Mouse (Mus musculus) limb, embryonic 10.5 days (tissue): ENCODE data around the gene Cyb5rl. TPM values are rescaled to one million over a fixed set of nuclear protein-coding genes. Genes with fewer than 3 reads are reported as not detected.

Experiments used
- DNase-seq: peaks from one replicate; pipeline ENCODE4 v3.0.0-alpha.2; 2017; ENCODE audit warnings: low spot score
- H3K27ac ChIP-seq: fragments of 300-500 bp; sonication (generic); 2 replicates; pipeline ENCODE4 v1.5.1; 2016; ENCODE audit warnings: mild to moderate bottlenecking
- H3K27me3 ChIP-seq: fragments of 300-500 bp; sonication (generic); 2 replicates; pipeline ENCODE4 v1.6.1; 2016; ENCODE audit warnings: low read depth, mild to moderate bottlenecking; ENCODE audit not compliant: poor library complexity, severe bottlenecking
- H3K36me3 ChIP-seq: fragments of 300-500 bp; sonication (generic); 2 replicates; pipeline ENCODE4 v1.6.1; 2016; ENCODE audit warnings: mild to moderate bottlenecking, moderate library complexity
- H3K4me1 ChIP-seq: fragments of 300-500 bp; sonication (generic); 2 replicates; pipeline ENCODE4 v1.6.1; 2016
- H3K4me3 ChIP-seq: fragments of 300-500 bp; sonication (generic); 2 replicates; pipeline ENCODE4 v1.5.1; 2016; ENCODE audit warnings: mild to moderate bottlenecking, moderate library complexity
- H3K9me3 ChIP-seq: fragments of 300-500 bp; sonication (generic); replicated peaks from 2 replicates; pipeline ENCODE4 v1.6.1; 2016; ENCODE audit warnings: mild to moderate bottlenecking
- WGBS: fragments of 180-500 bp; shearing (Covaris S2); methylation state at CpG from one replicate; pipeline ENCODE4 v1.1.7; 2016; 5-methylcytosine and 5-hydroxymethylcytosine counted together
- polyA plus RNA-seq: library from polyadenylated mRNA; unstranded; fragments of >200 nt; fragmentation: Nextera tagmentation; extraction: Ambion mirVana; gene quantifications from 2 replicates; pipeline ENCODE4 v1.2.1, GENCODE M21; 2016

Gene Cyb5rl
- polyA plus RNA-seq: 11.7 and 12.6 TPM in 2 replicates

DNA sequence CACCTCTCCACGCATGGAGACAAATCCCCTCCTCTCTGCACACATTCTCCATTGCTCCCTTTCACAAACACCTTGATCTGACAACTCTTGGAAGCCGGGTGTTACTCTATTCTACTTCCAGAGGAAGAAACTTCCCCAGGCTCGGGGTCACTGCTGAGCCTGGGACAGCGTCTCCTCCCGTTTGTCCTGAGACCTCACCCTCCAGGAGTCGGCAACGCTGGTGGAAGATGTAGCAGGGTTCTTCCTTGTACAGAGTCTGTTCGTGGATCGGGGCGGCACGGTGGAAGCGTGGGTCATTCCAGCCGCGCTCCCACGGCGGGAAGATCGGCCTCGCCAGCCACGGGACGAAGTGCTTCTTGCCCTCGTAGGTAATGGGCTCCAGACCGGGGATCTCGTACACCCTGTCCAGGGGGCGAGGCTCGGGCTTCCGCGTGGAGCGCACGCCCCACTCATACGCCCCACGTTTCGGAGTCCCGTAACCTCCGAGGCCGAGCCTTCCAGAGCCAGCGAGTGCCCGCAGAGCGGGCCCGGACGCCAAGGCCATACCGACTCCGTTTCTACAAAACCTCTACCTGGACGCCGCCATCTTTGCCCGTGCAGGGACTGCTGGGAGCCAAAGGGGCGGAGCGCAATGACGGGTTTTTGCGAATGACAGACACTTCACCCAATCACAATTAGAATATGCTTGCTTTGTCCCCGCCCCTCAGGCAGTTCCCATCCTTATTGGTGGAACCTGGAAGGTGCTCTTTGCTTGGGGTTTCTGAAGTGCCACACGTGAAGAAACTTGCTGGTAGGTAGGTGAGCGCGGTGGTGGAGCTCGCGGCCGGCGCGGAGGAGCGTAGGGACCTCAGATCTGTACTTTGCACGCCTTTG lies at the start of gene Cyb5rl, which contains the start of gene Mrpl37:
Gene Cyb5rl (plus strand): TSS at position 737 of the 873 bp plus-strand sequence.
Gene Mrpl37 (minus strand): TSS at position 617 of the 873 bp plus-strand sequence.
- peaks cover 20% of the 10 kb centered on the region for H3K4me1 ChIP-seq
- peak within 1 kb of the TSS; percentile 90 for H3K27ac ChIP-seq
- H3K36me3 ChIP-seq: peaks cover 35% of the 10 kb centered on the region
- WGBS: under 1% methylated on average over 60 of the region's 60 CpGs
- H3K4me3 ChIP-seq: peak within 1 kb of the TSS; percentile 93
- peak; percentile 92 for DNase-seq
- H3K9me3 ChIP-seq: no peaks in the 10 kb centered on the region
- no peaks in the 10 kb centered on the region for H3K27me3 ChIP-seq

DNA sequence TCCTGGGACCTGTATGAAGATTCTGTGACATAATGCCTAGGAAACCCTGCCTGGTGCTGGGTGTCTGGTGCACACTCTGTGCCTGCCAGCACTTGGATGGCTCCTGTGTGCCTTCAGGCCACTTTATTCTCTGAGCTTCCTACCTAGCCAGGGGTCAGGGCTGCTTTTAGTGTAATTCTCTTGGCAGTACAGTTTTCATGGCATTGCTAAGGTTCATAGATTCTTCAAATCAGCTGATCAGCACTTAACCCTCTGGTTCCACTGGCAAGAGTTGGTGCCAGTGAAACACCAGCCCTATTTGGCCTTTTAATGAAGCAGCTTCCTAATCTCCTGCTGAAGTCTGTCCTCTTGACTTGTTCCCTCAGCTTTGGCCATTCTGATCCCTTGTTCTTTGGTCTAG lies 49.5 kb upstream of the Cyb5rl start:
- H3K27ac ChIP-seq: peak overlapping the region; percentile 71; the same call in 1 of the 2 replicates
- no peak for DNase-seq

DNA sequence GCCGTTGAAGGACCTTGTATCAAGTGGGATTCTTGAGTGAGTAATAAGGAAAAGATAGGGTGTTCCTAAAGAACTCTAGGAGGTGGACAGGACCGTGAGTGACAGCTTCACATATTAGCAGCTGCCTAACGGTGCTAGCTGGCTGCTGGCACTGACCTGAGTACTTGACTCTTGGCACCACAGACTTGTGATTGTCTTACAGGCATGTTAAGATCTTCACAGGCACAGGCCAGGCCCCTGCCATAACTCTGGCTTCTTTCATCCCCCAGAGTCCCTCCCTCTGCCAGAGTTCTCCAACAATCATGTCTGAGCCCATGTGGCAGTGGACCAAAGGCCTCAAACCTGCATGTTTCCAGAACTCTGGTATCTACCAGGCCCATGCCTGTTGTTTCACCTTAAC lies 48.3 kb upstream of the Cyb5rl start:
- H3K27ac ChIP-seq: peak overlapping the region; percentile 25; the same call in 1 of the 2 replicates
- no peak for DNase-seq
- no peak overlapping the region for H3K4me3 ChIP-seq
- 81% methylated on average over 3 of the region's 3 CpGs for WGBS
- H3K36me3 ChIP-seq: peaks cover 97% of the 10 kb centered on the region
- no peaks in the 10 kb centered on the region for H3K27me3 ChIP-seq
- H3K4me1 ChIP-seq: peaks cover 86% of the 10 kb centered on the region
- H3K9me3 ChIP-seq: no peaks in the 10 kb centered on the region

More for the DNA sequence above, 49.5 kb upstream of the Cyb5rl start:
- Histone ChIP-seq H3K36me3 (peaks cover 94% of the 10 kb centered on the region), H3K9me3 (no peaks in the 10 kb centered on the region), H3K27me3 (no peaks in the 10 kb centered on the region), H3K4me1 (peaks cover 88% of the 10 kb centered on the region), H3K4me3 (no peak overlapping the region)

DNA sequence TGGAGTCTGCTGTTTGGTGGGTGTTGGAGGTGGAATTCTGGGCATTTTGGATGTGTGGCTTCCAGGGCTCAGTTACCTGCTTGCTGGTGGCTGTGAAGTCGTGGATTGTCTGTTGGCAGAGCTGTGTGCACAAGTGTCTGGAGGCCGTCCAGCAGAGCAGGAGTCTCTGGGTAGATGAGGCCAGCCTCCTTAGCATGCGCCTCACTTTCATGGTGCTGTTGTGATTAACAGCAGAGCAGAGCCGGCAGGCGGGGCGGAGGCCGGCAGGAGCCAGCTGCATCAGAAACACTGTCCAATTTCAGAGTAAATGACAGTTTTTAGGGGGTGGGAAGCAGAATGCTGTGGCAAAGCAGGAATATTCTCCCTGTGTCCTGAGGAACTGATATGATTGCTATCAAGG lies 47.8 kb upstream of the Cyb5rl start:
- Histone ChIP-seq H3K9me3 (no peaks in the 10 kb centered on the region), H3K4me3 (no peak overlapping the region), H3K27ac (no peak overlapping the region; the same call in 1 of the 2 replicates), H3K27me3 (no peaks in the 10 kb centered on the region), H3K4me1 (peaks cover 81% of the 10 kb centered on the region), H3K36me3 (peaks cover 95% of the 10 kb centered on the region)
- DNase-seq: no peak
- WGBS: 68% methylated on average over 7 of the region's 7 CpGs

DNA sequence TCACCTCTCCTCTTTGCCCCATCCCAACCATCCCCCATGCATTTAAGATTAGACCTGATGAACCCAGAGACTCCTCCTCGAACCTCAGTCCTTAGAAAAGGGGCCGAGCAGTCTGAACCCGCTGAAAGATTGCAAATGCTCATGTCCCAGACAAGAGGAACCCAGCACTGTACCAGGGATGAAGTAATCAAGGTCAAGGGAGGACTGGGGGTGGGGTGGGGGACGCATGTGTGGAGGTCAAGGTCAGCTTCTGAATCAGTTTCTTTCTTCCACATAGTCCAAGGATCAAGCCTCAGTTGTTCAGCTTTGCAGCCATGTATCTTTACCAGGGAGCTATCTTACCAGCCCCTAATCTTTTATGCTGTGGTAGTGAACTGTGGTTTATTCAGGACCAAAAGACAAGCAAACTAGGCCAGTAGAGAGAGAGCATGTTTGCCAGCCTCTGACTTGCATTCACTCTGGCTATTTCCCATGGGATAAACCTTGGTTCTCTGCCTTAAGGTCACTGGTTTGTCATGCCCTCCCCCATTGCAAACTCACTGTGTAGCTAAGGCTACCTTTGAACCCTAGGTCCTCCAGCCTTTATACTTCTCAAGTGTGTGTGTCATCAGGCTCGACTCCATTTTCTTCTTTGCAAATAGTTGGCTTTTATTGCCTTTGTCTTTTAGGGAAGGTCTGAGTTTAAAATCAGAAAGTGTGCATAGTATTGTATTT lies 46.3 kb upstream of the Cyb5rl start:
- Histone ChIP-seq H3K27ac (no peak overlapping the region), H3K27me3 (no peaks in the 10 kb centered on the region), H3K36me3 (peaks cover 95% of the 10 kb centered on the region), H3K4me1 (peaks cover 76% of the 10 kb centered on the region), H3K9me3 (no peaks in the 10 kb centered on the region), H3K4me3 (no peak overlapping the region)
- 83% methylated on average over 5 of the region's 5 CpGs for WGBS
- no peak for DNase-seq

DNA sequence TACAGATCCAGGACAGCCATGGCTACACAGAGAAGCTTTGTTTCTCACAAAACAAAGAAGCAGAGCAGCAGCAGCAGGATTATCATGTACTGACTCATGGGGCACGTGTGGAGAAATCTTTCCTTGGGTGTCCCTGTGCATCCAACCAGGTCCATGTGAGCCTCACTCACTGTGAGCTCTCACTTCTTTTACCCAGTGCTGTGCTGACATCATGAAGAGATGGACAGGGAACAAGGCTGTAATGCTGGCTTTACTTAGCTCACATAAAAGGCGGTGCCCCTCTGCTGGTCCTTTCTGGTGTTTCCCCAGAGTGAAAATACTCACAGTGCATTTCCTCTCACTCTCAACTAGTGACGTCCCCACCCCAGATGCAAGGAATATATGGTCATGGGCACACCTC lies 45.3 kb upstream of the Cyb5rl start:
- Histone ChIP-seq H3K4me1 (peaks cover 73% of the 10 kb centered on the region), H3K27me3 (no peaks in the 10 kb centered on the region), H3K4me3 (no peak overlapping the region), H3K36me3 (peaks cover 95% of the 10 kb centered on the region), H3K9me3 (no peaks in the 10 kb centered on the region), H3K27ac (no peak overlapping the region)
- DNase-seq: no peak
- WGBS: 83% methylated on average over 3 of the region's 3 CpGs

DNA sequence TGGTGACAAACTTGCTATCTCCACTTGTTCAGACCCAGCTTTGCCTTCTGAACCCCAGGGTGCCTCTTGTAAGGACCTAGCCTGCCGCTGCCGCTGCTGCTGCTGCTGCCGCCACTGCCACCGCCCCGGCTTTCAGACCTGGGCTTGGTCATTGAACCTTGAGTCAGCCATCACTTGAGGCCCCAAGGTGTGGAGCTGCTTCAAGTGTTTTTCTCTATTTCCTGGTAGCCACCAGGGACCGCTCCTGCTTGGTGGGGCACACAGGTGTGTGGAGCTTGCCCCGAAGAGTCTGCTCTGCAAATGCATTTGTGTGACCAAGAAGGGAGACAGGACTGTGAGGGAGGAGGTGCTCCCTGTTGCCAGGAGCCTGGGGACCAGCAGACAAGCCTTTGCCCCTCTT lies 41.9 kb upstream of the Cyb5rl start:
- no peak for DNase-seq
- peaks cover 42% of the 10 kb centered on the region for H3K4me1 ChIP-seq
- peaks cover 98% of the 10 kb centered on the region for H3K36me3 ChIP-seq

DNA sequence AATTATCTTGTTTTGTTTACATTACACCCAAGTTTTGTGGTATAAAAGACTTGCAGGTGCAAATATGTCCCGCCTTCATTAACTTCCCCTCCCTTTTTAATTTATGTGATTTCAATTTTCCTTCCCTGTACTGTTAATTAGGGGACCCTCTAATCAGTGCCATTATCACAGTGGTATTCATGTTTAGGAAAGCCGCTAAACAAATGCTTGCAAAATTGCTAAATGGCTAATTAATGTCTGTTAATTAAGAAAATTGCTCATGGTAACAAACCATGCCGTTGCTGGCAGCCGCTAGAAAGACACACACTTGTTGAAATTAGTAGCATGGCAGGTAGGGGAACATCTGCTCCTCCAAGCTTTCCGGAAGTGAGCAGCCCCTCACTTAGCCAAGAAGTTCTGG lies 41.4 kb upstream of the Cyb5rl start:
- H3K4me3 ChIP-seq: no peak overlapping the region
- no peak overlapping the region for H3K27ac ChIP-seq
- peaks cover 98% of the 10 kb centered on the region for H3K36me3 ChIP-seq
- WGBS: 89% methylated on average over 5 of the region's 5 CpGs
- H3K9me3 ChIP-seq: no peaks in the 10 kb centered on the region
- no peak for DNase-seq
- peaks cover 37% of the 10 kb centered on the region for H3K4me1 ChIP-seq
- H3K27me3 ChIP-seq: no peaks in the 10 kb centered on the region

More for the DNA sequence above, 41.9 kb upstream of the Cyb5rl start:
- H3K9me3 ChIP-seq: no peaks in the 10 kb centered on the region
- no peak overlapping the region for H3K4me3 ChIP-seq
- WGBS: 87% methylated on average over 7 of the region's 7 CpGs
- no peaks in the 10 kb centered on the region for H3K27me3 ChIP-seq
- no peak overlapping the region for H3K27ac ChIP-seq

DNA sequence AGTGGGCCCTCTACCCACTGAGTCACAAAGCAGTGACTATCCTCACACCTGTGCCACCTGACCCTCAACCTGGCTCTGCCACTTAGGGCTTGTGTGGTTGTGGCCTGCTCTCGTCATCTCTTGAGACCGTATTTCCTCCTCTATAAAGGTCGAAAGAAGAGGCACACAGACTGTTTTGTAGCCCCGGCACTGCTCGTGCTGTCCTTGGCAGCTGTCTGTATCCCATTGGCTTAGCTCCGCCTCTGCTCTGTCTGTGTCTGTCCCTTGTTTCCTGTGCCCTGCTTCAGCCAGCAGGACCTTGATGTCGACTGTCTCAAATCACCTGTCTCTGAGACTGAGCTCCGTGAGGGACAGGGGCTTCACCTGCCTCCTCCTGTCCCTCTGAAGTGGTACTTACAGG lies 40.3 kb upstream of the Cyb5rl start:
- no peaks in the 10 kb centered on the region for H3K9me3 ChIP-seq
- H3K36me3 ChIP-seq: peaks cover 98% of the 10 kb centered on the region
- no peak overlapping the region for H3K27ac ChIP-seq
- WGBS: 71% methylated on average over 8 of the region's 8 CpGs
- DNase-seq: no peak
- H3K27me3 ChIP-seq: no peaks in the 10 kb centered on the region
- no peak overlapping the region for H3K4me3 ChIP-seq
- H3K4me1 ChIP-seq: peaks cover 30% of the 10 kb centered on the region

DNA sequence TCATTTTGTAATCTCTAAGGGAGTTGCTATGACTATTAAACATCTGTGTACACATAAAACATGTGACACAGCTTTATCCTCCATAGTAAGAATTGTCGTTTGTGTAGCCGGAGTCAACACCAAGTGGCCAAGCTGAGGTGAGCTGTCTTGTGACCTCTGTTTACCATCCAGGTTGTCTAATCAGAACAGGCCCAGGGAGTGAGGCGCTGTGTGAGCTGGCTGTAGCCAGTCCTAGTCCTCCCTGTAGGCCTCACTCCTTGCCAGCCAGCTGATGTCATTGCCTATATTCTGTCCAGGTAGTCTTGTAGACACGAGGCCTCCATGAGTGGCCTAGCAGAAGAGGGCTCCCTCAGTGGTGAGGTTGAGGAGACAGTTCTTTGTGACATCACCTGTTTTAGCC lies 31.1 kb upstream of the Cyb5rl start:
- Histone ChIP-seq H3K4me3 (no peak overlapping the region), H3K27ac (no peak overlapping the region), H3K4me1 (no peaks in the 10 kb centered on the region), H3K9me3 (no peaks in the 10 kb centered on the region), H3K27me3 (no peaks in the 10 kb centered on the region), H3K36me3 (peaks cover 99% of the 10 kb centered on the region)
- 87% methylated on average over 4 of the region's 4 CpGs for WGBS
- DNase-seq: no peak

DNA sequence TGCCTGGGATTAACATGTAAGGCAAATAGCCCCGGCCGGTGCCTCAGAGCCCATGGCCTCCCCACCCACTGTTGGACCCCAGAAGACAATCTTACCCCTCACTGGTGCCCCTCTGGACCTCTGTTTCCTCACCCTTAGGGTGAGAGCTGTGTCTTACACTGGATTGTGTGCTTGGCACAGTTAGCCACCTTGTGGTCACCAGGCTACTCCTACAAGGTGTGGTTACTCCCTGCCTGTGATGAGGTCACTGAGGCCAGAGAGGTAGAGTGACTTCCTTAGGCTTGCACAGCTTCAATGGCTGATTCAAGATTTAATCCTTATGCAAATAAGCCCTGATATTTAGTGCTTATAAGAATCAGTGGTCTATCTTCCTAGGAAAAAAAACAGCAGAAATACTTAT lies 29.8 kb upstream of the Cyb5rl start:
- H3K36me3 ChIP-seq: peaks cover 99% of the 10 kb centered on the region
- WGBS: 97% methylated on average over 2 of the region's 2 CpGs

DNA sequence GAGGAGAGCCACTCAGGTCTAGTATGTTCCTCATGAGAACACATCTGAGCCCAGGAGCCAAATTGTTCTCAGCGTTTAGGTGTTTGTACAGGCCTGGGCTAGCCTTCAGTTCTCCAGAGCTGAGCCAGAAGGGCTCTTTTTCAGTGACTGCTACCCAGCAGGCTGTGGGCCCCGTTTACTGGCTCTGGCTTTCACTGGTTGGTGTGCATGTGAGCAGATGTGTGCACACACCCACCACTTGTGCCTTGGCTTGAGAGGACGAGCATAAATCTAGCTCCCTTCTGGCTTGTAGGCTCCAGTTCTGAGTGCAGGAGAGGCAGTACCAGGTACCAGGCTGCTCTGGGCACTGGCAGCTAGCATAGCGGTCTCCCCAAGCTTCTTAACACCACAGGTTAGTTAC lies 28.5 kb upstream of the Cyb5rl start:
- Histone ChIP-seq H3K27me3 (no peaks in the 10 kb centered on the region), H3K9me3 (no peaks in the 10 kb centered on the region), H3K4me1 (no peaks in the 10 kb centered on the region), H3K4me3 (no peak overlapping the region), H3K27ac (no peak overlapping the region), H3K36me3 (peaks cover 99% of the 10 kb centered on the region)
- DNase-seq: no peak
- 89% methylated on average over 4 of the region's 4 CpGs for WGBS

More for the DNA sequence above, 29.8 kb upstream of the Cyb5rl start:
- DNase-seq: no peak
- Histone ChIP-seq H3K9me3 (no peaks in the 10 kb centered on the region), H3K27me3 (no peaks in the 10 kb centered on the region), H3K27ac (no peak overlapping the region), H3K4me1 (no peaks in the 10 kb centered on the region), H3K4me3 (no peak overlapping the region)

DNA sequence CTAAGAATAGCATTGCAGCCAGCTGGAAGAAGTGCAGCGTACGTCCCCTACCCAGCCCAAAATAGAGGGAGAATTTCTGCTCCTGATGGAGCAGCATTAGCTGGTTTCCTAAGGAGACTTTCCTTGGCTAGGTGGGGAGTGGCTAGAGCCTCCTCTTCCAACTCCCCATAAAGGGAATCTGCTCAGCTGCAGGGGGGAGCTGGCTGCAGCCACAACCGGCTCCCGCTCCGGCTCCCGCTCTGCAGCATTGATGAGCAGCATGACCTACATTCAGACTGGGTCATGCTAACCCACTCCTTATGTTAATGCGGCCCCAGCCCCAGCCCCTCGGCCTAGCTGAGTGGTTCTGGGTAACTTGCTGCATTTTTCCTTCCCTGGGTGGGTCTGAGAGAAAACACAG lies 27.5 kb upstream of the Cyb5rl start:
- 85% methylated on average over 8 of the region's 8 CpGs for WGBS
- Histone ChIP-seq H3K36me3 (peaks cover 99% of the 10 kb centered on the region), H3K4me3 (no peak overlapping the region), H3K27ac (no peak overlapping the region), H3K27me3 (no peaks in the 10 kb centered on the region), H3K9me3 (no peaks in the 10 kb centered on the region), H3K4me1 (no peaks in the 10 kb centered on the region)
- no peak for DNase-seq
